Mouse (Mus musculus) kidney, adult 11 months (tissue): Measurements from ENCODE around the gene Tlcd2.
A peak's percentile ranks its signal among the peaks of the same experiment; 100 is the strongest.

ENCODE experiments used
- DNase-seq: peaks from one replicate; pipeline ENCODE4 v3.0.0; 2022

Gene Tlcd2

DNA sequence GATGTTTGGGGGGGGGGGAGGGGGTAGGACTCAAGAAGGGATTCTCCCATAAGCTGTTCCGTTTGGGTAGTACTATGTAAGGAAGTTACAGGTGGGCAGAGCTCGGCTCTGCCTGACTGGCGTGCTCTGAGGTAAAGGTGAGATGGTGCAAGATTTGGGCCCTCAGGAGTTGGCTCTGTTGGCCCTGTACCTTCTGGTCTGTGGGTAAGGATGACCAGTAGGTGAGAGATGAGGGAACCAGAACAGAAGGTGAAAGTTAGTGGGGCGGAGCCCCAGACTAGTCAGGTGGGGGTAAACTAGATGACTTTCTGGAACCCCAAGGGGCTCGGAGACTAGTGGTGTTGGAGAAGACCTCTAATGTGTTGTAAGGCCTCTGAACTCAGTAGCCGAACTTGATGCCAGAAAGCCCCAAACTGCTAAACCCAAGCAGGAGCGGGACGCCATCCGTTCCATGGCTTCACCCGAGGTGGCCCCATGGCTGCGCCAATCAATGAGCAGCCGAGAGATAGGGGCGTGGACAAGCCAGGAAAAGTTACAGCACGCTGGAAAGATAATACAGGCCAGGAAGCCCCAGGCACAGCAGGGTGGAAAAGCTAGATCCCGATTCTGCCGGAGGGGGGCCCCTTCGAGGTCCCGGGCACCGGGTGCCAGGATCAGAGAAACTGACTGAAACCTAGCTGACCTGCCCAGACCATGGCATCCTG lies 6.1 kb downstream of the Tlcd2 start:
- peak; percentile 64 for DNase-seq

DNA sequence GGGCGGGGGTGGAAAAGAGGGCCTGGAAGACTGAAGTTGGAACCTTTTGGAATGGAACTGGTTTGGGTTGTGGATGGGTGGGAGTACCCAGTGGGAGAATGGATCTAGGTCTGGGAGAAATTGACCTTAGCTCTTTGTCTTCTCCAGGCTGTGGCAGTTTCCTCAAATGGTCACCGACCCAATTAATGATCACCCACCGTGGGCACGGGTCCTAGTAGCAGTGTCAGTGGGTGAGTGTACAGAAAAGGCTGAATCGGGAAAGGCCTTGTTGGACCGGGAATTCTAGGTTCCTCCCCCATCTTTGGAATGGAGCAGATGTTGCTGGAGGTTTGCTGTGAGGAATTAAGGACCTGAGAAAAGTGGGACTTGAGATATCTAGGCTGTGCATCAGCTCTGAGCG lies 6.9 kb downstream of the Tlcd2 start:
- DNase-seq, result no peak

DNA sequence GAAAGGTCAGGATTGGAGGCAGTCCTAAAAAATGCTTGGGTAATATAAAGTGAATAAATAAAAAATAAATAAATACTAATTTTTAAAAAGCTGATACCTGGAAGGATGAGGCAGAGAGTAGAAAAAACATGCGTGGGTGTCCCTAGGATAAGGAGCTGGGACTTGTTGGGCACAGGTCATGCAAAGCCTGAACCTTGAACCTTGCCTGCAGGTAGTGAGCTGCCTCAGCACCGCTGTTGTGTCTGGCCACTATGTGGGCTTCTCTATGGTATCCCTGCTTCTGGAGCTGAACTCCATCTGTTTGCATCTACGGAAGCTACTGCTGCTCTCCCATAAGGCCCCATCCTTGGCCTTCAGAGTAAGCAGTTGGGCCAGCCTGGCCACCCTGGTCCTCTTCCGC lies 7.7 kb downstream of the Tlcd2 start:
- no peak for DNase-seq

DNA sequence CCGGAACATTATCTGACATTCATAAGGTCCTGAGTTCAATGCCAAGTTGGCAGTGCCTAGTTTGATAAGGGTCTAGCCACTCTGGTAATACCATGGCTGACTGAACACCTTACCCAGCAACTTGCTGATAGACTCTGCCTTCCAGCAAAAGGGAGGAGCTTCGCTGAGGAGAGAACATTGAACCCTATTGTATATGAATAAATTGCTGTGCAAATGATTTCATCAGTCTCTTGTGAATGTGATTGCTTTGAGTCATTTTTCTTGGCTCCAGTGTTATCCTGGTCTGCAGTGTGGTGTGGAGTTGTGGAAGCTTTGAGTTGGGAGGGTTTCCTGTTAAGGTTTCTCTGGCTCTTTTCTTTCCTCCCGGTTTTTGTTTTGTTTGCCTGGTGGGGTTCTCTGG lies 9.2 kb downstream of the Tlcd2 start:
- DNase-seq, result no peak

DNA sequence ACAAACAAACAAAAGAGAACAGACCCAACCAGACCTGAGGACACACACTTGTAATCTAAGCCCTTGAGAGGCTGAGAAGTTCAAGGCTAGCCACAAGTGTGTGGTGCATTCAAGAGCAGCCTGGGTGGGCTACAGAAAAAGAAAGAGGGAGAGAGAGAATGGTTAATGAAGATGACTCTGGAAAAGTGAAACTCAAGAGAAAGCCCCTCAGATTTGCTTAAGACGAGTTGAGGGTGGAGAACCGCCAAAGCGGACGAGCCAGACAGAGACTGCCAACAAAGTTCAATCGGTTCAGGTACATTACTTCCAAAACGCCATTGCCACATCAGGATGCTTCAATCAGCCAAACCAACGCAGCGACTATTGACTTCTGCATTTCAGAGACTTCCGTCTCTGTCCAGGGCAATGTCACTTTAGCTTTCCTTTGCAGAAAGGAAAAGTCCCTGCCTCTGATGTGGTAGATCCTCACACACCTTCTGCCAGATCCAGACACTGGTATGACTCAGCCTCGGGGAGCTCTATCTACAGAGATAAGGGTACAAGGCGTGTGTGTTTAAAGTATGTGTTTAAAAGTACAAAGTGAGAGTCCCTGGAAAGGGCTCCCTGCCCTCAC lies 11.1 kb downstream of the Tlcd2 start:
- no peak for DNase-seq

DNA sequence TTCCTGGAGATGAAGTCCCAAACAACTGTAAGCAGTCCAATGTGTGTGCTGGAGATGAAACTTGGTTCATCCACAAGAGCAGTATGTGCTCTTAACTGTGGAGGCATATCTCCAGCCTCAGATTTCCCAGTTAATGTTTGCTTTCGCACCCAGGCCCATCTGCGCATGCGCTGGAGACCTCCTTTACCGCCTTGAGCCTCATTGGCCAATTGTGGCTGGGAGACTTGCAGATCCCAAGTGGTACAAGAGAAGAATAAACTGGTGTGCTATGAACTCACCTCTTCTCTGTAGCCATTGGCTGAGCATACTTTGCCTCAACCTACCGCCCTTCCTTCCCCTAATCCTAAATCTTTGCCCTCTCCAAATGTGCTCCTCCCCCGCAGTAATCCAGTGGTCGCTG lies 11.9 kb downstream of the Tlcd2 start:
- DNase-seq, result no peak

DNA sequence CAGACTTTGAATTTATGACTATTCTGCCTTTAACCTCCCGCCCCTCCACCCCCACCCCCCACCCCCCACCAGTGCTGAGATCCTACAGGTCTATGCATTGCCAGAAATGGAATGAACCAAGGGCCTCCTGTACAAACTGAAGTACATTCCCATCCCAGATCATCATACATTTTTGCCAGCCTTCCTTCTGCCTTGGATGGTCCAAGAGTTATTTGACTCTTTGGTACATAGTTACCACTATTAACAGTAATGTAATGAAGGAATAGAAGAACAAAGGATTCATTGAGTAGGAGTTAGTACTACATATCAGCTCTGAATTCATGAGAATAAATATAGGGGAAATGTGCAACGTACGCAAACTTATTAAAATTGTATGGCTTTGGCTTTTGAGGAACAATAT lies 24.7 kb downstream of the Tlcd2 start:
- DNase-seq, result no peak

DNA sequence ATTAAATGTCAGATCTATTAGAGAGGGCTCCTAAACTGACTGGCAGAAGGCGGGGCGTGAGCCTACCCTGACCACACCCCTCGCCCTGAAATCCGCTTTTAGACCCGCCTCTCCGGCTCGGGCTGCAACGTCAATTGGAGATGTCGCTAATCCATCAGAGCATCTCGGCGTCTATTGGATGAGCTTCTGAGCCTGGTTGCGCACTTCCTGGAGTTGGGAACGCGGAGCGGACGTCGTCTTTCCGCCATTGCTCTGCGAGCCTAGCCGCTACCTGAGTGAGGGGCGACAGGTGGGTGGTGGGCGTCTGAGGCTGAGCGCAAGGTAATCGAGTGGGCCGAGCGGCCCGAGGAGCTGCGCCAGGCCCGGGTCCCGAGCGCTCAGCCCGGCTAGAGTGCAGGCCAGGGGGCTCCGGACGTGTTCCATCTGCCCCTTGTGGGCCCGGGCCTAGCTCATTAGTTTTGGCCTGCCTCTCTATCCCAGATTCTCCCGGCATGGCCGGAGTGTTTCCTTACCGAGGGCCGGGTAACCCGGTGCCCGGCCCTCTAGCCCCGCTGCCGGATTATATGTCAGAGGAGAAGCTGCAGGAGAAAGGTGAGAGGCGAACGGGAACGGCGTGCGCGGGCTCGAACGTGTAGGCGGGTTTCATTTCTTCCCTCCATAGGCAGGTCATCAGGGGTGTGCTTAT lies 25.2 kb downstream of the Tlcd2 start, which contains the start of gene Prpf8:
TSS of gene Prpf8 (plus strand) at position 216 of the 685 bp plus-strand sequence.
- DNase-seq, result peak; percentile 98

DNA sequence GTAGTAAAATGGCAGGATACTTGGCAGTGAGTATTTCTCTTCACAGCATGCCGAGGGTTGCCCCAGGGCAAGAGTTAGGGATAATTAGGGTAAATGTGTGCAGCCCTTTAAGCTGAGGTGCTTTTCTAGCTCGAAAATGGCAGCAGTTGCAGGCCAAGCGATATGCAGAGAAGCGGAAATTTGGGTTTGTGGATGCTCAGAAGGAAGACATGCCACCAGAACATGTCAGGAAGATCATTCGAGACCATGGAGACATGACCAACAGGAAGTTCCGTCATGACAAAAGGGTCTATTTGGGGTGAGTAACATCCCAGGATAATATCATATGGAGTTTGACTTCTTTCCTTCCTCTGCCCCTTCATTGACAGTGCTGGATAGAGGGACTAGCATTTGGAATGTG lies 26.0 kb downstream of the Tlcd2 start:
- DNase-seq, result no peak

DNA sequence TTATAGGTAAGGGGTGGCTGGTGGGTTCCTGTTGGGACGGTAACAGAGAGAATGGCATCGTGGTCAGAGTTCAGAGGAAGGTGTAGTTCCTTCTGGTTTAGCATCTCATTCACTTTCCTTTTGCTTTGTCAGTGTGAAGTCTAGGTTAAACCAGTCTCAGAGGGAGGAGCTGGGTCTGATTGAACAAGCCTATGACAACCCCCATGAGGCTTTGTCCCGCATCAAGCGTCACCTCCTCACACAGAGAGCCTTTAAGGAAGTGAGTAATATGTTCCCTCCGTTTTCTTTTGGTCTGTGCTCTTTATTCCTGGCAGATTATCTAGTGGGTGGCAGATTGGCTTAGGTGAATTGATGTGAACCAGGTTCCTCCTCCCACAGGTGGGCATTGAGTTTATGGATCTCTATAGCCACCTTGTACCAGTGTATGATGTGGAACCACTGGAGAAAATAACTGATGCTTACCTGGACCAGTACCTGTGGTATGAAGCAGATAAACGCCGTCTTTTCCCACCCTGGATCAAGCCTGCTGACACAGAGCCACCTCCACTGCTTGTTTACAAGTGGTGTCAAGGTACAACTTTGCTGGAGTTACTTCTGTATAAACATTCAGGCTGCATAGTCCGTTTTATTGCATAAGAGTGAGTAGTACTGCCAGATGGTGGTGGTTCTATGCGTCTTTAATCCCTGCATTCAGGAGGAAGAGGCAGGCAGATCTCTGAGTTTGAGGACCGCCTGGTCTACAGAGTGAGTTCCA lies 33.0 kb downstream of the Tlcd2 start:
- no peak for DNase-seq

DNA sequence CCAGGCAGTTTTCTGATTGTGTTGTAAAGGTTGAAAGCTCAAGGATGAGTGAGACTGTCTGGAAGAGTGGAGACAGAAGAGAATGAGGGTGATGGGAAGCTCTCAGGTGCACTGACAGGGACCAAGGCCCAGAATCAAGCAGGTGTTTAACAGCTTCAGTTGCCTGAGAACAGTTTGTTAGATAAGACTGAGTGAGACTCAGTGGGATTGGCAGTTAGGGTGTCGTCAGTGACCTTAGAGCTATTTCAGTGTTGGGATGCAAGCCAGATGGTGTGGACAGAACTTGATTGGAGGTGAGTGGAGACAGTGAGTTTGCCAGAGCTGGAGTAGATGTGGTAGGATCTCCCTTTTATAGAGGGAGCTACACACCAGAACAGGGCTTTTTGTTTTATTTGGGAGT lies 36.6 kb downstream of the Tlcd2 start:
- DNase-seq, result no peak

DNA sequence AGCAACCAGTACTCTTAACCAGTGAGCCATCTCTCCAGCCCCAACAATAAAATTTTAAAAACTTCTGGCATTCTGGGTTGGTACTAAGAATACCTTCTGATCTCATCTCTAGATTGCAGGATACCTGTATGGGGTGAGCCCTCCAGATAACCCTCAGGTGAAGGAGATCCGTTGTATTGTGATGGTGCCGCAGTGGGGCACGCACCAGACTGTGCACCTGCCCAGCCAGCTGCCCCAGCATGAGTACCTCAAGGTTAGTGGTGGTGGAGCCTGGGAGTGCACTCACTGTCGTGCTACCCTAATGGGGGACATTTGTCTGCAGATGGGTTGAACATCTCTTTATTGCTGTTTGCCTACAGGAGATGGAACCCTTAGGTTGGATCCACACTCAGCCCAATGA lies 46.6 kb downstream of the Tlcd2 start:
- no peak for DNase-seq

DNA sequence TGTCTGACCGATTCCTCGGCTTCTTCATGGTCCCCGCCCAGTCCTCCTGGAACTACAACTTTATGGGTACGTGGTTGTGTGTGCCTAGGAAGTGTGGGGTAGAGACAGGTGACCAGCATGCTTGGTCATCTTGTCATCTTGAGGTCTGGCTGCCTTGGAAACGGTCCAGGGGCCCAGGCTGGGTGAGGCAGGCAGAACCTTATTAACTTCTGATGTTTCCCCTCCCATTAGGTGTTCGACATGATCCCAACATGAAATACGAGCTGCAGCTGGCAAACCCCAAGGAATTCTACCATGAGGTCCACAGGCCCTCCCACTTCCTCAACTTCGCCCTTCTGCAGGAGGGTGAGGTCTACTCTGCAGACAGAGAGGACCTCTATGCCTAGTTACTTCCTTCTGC lies 47.4 kb downstream of the Tlcd2 start:
- peak; percentile 37 for DNase-seq

DNA sequence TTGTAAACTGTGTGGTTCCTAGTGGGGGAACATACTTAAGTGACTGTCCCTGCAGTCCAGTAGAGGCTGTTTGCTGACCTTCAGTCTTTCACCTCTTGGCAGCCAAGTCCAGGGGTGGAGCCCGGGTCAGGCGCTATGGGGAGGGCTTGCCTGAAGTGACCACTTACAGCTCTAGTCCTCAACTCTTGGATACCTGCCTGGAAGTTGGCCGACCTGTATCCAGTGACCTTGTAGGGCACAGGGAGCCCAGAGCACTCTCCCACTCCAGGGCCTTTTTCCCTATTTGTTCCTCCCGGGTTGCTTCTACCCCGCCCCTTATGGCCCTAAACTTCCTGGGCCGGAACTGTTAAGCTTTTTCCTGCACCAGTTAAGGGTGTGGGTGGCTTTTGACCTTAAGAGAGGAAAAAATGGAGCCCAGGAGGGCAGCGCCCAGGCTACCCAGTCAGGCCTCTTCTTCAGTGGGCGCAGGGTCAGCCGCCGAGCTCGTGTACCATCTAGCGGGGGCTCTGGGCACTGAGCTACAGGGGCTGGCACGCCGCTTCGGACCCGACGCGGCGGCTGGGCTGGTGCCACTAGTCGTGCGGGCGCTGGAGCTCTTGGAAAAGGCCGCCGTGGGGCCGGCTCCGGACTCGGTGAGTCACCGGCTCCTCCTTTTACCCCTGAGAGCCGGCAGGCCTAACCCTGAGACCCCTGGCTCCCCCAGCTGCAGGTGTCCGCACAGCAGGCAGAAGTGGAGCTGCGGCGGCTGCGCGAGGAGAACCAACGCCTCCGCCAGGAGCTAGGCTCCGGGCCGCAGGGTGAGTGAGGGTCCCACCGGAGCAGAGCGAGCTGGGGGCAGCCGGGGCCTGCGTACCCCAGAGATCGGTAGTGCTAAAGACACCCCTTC lies 48.5 kb downstream of the Tlcd2 start, which contains the start of gene Rilp:
TSS of gene Rilp (plus strand) at position 354 of the 886 bp plus-strand sequence.
- DNase-seq, result peak; percentile 99

DNA sequence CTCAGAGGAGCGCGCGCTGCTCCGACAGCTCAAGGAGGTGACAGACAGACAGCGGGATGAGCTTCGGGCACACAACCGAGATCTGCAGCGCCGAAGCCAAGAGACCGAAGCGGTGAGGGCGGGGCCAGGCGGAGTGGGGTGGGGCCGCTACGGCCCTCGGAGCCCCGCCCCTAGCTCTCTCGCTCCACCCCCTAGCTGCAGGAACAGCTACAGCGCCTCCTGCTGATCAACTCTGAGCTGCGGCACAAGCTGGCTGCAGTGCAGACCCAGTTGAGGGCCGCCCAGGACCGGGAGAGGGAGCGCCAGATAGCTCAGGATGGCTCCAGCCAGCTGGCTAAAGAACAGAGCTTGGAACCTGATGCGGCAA lies 49.1 kb downstream of the Tlcd2 start:
- peak; percentile 92 for DNase-seq

DNA sequence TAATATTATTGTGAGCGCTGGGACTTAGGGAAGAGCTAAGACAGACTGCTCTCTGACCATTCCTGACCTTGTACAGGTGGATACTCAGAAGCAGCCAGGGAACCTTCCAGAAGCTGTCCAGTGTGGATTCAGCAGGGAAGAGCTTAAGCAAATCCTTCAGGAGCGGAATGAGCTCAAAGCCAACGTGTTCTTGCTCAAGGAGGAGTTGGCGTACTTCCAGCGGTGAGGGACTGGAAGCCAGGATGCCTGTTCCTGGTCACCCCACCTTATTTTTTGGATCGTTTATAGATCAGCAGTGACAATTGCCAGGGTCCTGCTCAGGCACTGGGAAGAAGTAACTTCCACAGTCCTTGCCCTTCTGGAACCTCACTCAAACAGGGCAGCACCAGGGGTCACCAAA lies 49.7 kb downstream of the Tlcd2 start:
- DNase-seq, result no peak

DNA sequence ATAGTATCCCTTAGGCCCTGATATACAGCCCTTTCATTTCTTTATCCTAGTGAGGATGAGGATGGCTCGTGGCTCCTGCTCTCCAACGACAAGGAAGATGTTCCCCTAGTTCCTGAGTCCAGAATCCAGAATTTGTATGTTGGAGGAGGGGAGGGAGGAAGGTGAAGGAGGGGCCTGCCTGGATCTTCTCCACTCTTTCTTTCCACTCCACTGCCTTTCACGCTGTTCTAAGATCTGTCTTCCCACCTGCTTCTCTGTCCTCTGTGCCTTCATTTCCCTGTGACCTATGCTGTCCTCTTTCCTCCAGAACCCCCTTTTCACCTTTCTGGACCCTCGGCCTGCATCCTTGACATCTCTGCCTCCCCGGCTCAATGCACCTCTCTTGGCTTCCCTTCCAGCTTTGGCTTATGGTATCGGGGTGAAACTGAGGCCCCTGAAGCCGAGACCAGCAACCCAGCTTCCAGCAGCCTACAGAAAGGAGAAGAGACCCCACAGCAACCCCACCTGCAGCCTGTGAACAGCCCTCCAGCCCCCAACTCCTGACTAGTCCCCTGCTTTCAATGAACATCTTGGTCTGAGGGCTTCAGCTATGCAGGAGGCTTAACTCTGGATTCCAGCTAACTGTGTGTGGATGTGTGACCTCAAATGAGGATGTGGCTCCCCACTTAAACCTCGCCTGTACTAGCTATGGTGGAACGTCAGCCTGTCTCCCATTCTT lies 50.9 kb downstream of the Tlcd2 start:
- no peak for DNase-seq

DNA sequence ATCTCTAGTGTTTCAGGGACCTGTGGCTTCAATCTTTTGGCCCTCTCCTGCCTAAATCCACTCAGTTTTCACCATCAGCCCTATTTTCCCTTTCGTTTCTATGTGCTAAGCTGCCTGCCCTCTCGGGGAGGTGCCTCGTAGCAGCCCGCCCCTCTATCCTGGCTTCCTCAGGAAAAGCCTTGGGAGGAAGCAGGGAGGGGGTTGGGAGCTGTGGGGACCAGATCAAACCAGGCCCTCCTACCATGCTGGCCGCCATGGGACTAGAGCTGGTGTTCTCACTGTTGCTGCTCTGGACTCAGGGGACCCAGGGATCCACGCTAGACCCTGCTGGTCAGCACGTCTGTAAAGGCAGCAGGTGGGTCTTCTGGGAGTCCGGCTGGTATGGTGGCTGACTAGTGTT lies 51.8 kb downstream of the Tlcd2 start, which contains the start of gene Scarf1:
TSS of gene Scarf1 (plus strand) at position 205 of the 400 bp plus-strand sequence.
- peak; percentile 65 for DNase-seq

DNA sequence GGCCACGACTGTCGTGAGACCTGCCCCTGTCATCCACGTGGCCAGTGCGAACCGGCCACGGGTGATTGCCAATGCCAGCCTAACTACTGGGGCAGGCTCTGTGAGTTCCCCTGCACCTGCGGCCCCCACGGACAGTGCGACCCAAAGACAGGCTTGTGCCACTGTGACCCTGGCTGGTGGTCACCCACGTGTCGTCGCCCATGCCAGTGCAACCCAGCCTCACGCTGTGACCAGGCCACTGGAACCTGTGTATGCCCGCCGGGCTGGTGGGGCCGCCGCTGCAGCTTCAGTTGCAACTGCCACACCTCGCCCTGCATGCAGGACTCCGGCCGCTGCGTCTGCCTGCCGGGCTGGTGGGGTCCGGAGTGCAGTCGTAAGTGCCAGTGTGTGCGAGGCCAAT lies 53.7 kb downstream of the Tlcd2 start:
- DNase-seq, result no peak

DNA sequence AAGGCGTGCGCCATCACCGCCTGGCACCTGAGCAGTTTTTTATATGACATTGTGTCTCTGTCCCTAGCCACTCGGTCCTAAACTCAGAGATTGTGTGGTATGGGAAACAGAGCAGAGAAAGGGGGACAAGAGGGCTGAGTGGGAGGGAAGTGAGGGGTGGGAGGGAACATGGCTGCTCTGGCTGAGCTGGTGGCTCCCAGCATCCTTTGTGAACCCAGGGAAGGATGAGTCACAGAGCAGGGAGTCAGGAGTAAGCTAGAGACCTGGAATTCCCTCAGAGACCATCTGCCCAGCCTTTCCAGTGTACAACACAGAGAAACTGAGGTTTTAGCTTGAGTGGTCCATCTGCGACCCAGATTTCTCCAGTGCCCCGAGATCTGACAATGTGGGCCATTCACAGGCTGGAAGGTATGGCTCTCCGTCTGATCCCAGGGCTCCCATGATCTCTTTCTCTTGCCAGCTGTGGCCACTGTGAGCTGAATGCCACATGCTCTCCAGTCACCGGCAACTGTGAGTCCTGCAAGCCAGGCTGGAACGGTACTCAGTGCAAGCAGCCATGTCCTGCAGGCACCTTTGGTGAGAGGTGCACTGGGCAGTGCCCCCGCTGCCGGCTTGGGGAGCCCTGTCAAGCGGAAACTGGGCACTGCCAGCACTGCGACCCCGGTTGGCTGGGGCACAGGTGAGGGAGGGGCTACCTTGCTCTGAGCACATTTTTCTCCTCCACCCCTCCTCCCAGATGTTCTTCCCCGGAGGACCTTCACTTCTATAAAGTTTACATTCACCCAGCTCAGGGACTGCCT lies 58.5 kb downstream of the Tlcd2 start:
- DNase-seq, result no peak
